Mouse (Mus musculus): ENCODE data around the gene 2810004N23Rik. TPM values are rescaled to one million over a fixed set of nuclear protein-coding genes. Genes with fewer than 3 reads are reported as not detected.
A peak's percentile ranks its signal among the peaks of the same experiment; 100 is the strongest.

Gene 2810004N23Rik
- total RNA-seq (2021), result 10 to 100 TPM; 23.3 to 26.1 TPM

GRCm38 (mm10) chr8:124862321-124863162 lies at the start of gene 2810004N23Rik, which contains the start of gene Gnpat:
TSS of gene 2810004N23Rik (minus strand) at chr8:124863120.
TSS of gene Gnpat (plus strand) at chr8:124863033.
- peak; percentile 93 to 96 for DNase-seq

- DNase-seq, result no peak
Observed at GRCm38 (mm10) chr8:124911938-124912872, 49.3 kb upstream of the 2810004N23Rik start.

GRCm38 (mm10) chr8:124910349-124910748 lies 47.4 kb upstream of the 2810004N23Rik start:
- no peak for DNase-seq

GRCm38 (mm10) chr8:124909936-124910335 lies 47.0 kb upstream of the 2810004N23Rik start:
- no peak for DNase-seq

- DNase-seq, result no peak
Observed at GRCm38 (mm10) chr8:124905482-124905881, 42.6 kb upstream of the 2810004N23Rik start.

- no peak for DNase-seq
Observed at GRCm38 (mm10) chr8:124903198-124903597, 40.3 kb upstream of the 2810004N23Rik start.

- no peak for DNase-seq
Observed at GRCm38 (mm10) chr8:124898251-124898905, 35.5 kb upstream of the 2810004N23Rik start.

- DNase-seq, result peak; percentile 98 to 99
Observed at GRCm38 (mm10) chr8:124897386-124898250, 34.7 kb upstream of the 2810004N23Rik start, which contains the start of the genes Exoc8 and Sprtn. TSS of gene Exoc8 (minus strand) at chr8:124897705. TSS of gene Sprtn (plus strand) at chr8:124897886.

GRCm38 (mm10) chr8:124896632-124897385 lies 33.9 kb upstream of the 2810004N23Rik start:
- peak; percentile 60 to 66 for DNase-seq

GRCm38 (mm10) chr8:124896010-124896631 lies 33.2 kb upstream of the 2810004N23Rik start:
- DNase-seq, result no peak

GRCm38 (mm10) chr8:124892596-124892995 lies 29.7 kb upstream of the 2810004N23Rik start:
- no peak for DNase-seq

GRCm38 (mm10) chr8:124888385-124888784 lies 25.5 kb upstream of the 2810004N23Rik start:
- DNase-seq, result no peak

- DNase-seq, result no peak
Observed at GRCm38 (mm10) chr8:124878946-124879526, 16.1 kb upstream of the 2810004N23Rik start.

GRCm38 (mm10) chr8:124878141-124878540 lies 15.2 kb upstream of the 2810004N23Rik start:
- DNase-seq, result no peak

GRCm38 (mm10) chr8:124872690-124873089 lies 9.8 kb upstream of the 2810004N23Rik start:
- DNase-seq, result no peak

- DNase-seq, result no peak
Observed at GRCm38 (mm10) chr8:124872081-124872480, 9.2 kb upstream of the 2810004N23Rik start.

GRCm38 (mm10) chr8:124871474-124871873 lies 8.6 kb upstream of the 2810004N23Rik start:
- no peak for DNase-seq

- DNase-seq, result no peak
Observed at GRCm38 (mm10) chr8:124869708-124870107, 6.8 kb upstream of the 2810004N23Rik start.

GRCm38 (mm10) chr8:124867126-124867525 lies 4.2 kb upstream of the 2810004N23Rik start:
- DNase-seq, result no peak

- DNase-seq, result no peak
Observed at GRCm38 (mm10) chr8:124866669-124867068, 3.7 kb upstream of the 2810004N23Rik start.

All from layer of hippocampus, postnatal 36 days (tissue).